Mouse (Mus musculus): ENCODE data around the gene Pold3.
"Not testable (repeated sequence)": the region's sequence is repeated elsewhere in the genome, so short reads cannot be mapped to it uniquely, and the experiment has no call there.

Pold3 gene

GRCm38 (mm10) chr7:100111506-100111905, 9.9 kb downstream of the Pold3 start:
- DNase-seq (ENCODE audit: low spot score in 2 of 2): no peak

- DNase-seq (ENCODE audit: low spot score in 2 of 2): peak in 1 of 2 experiments; percentile 14
Measured at GRCm38 (mm10) chr7:100108341-100108740, 13.0 kb downstream of the Pold3 start.

GRCm38 (mm10) chr7:100104677-100105076, 16.7 kb downstream of the Pold3 start:
- no peak for DNase-seq (ENCODE audit: low spot score in 2 of 2)

GRCm38 (mm10) chr7:100100031-100100595, 21.3 kb downstream of the Pold3 start:
- DNase-seq (ENCODE audit: low spot score in 2 of 2): no peak

- no peak for DNase-seq (ENCODE audit: low spot score in 2 of 2)
Measured at GRCm38 (mm10) chr7:100086891-100087290, 34.5 kb downstream of the Pold3 start.

- no peak for DNase-seq (ENCODE audit: low spot score in 2 of 2)
Measured at GRCm38 (mm10) chr7:100086159-100086755, 35.1 kb downstream of the Pold3 start.

GRCm38 (mm10) chr7:100083812-100084211, 37.6 kb downstream of the Pold3 start:
- no peak for DNase-seq (ENCODE audit: low spot score in 2 of 2)

GRCm38 (mm10) chr7:100082836-100083235, 38.5 kb downstream of the Pold3 start:
- DNase-seq (ENCODE audit: low spot score in 2 of 2): no peak

- no peak for DNase-seq (ENCODE audit: low spot score in 2 of 2)
Measured at GRCm38 (mm10) chr7:100080087-100080781, 41.1 kb downstream of the Pold3 start.

GRCm38 (mm10) chr7:100077071-100077470, 44.3 kb downstream of the Pold3 start:
- no peak for DNase-seq (ENCODE audit: low spot score in 2 of 2)

GRCm38 (mm10) chr7:100076296-100076695, 45.1 kb downstream of the Pold3 start:
- no peak for DNase-seq (ENCODE audit: low spot score in 2 of 2)

GRCm38 (mm10) chr7:100073959-100074358, 47.4 kb downstream of the Pold3 start:
- DNase-seq (ENCODE audit: low spot score in 2 of 2): no peak

GRCm38 (mm10) chr7:100052991-100053390, 68.4 kb downstream of the Pold3 start:
- not testable (repeated sequence) for DNase-seq (ENCODE audit: low spot score in 2 of 2)

- DNase-seq (ENCODE audit: low spot score in 2 of 2): no peak
Measured at GRCm38 (mm10) chr7:100051904-100052303, 69.5 kb downstream of the Pold3 start.

GRCm38 (mm10) chr7:100046486-100046885, 74.9 kb downstream of the Pold3 start:
- no peak for DNase-seq (ENCODE audit: low spot score in 2 of 2)

GRCm38 (mm10) chr7:100043605-100044031, 77.7 kb downstream of the Pold3 start:
- DNase-seq (ENCODE audit: low spot score in 2 of 2): no peak

- DNase-seq (ENCODE audit: low spot score in 2 of 2): no peak
Measured at GRCm38 (mm10) chr7:100043096-100043495, 78.3 kb downstream of the Pold3 start.

- no peak for DNase-seq (ENCODE audit: low spot score in 2 of 2)
Measured at GRCm38 (mm10) chr7:100042120-100042519, 79.2 kb downstream of the Pold3 start.

GRCm38 (mm10) chr7:100036495-100036894, 84.9 kb downstream of the Pold3 start:
- DNase-seq (ENCODE audit: low spot score in 2 of 2): no peak

GRCm38 (mm10) chr7:100036050-100036449, 85.3 kb downstream of the Pold3 start:
- DNase-seq (ENCODE audit: low spot score in 2 of 2): no peak

- no peak for DNase-seq (ENCODE audit: low spot score in 2 of 2)
Measured at GRCm38 (mm10) chr7:100034815-100035463, 86.4 kb downstream of the Pold3 start.

GRCm38 (mm10) chr7:100033672-100034071, 87.7 kb downstream of the Pold3 start:
- no peak for DNase-seq (ENCODE audit: low spot score in 2 of 2)
